Mouse (Mus musculus): ENCODE results near the gene Gm12248. TPM values are rescaled to one million over a fixed set of nuclear protein-coding genes. Genes with fewer than 3 reads are reported as not detected.
A peak's percentile ranks its signal among the peaks of the same experiment; 100 is the strongest.
"Not testable (repeated sequence)": the region's sequence is repeated elsewhere in the genome, so short reads cannot be mapped to it uniquely, and the experiment has no call there.

The Gm12248 gene
- polyA plus RNA-seq, 1 experiment from 2014 or later = not detected

GRCm38 (mm10) chr11:58062586-58062985 lies 30.3 kb downstream of the Gm12248 start:
- WGBS = 83% methylated on average over 4 of the region's 4 CpGs
- no peak overlapping the region for H3K9ac ChIP-seq (ENCODE audit: low read depth, low read length)
- H3K4me1 ChIP-seq (ENCODE audit: control insufficient read depth, insufficient read depth, low read length) = peaks cover 7% of the 10 kb centered on the region; the same call in 1 of the 2 replicates
- H3K36me3 ChIP-seq (ENCODE audit: control insufficient read depth, insufficient read depth, low read length) = peaks cover 24% of the 10 kb centered on the region
- no peak overlapping the region for H3K4me2 ChIP-seq (ENCODE audit: low read depth, low read length)
- ATAC-seq = no peak
- H3K9me3 ChIP-seq (ENCODE audit: control insufficient read depth, low read length) = no peaks in the 10 kb centered on the region
- H3K4me3 ChIP-seq (ENCODE audit: low read length) = no peak overlapping the region
- H3K27me3 ChIP-seq (replicated peaks; ENCODE audit: control insufficient read depth, insufficient read depth, low read length) = no peaks in the 10 kb centered on the region
- no peak overlapping the region for H3K27ac ChIP-seq (ENCODE audit: low read length)

- H3K9me3 ChIP-seq (ENCODE audit: control insufficient read depth, low read length); H3K27ac ChIP-seq (ENCODE audit: low read length); ATAC-seq; H3K4me1 ChIP-seq (ENCODE audit: control insufficient read depth, insufficient read depth, low read length); H3K4me2 ChIP-seq (ENCODE audit: low read depth, low read length); H3K9ac ChIP-seq (ENCODE audit: low read depth, low read length); H3K4me3 ChIP-seq (ENCODE audit: low read length); H3K27me3 ChIP-seq (replicated peaks; ENCODE audit: control insufficient read depth, insufficient read depth, low read length): not testable (repeated sequence)
- H3K36me3 ChIP-seq (ENCODE audit: control insufficient read depth, insufficient read depth, low read length) = peaks cover 27% of the 10 kb centered on the region
- WGBS = 91% methylated on average over 3 of the region's 4 CpGs
Observed at GRCm38 (mm10) chr11:58061218-58061617, 31.7 kb downstream of the Gm12248 start.

GRCm38 (mm10) chr11:58059752-58060151 lies 33.2 kb downstream of the Gm12248 start:
- ATAC-seq = peak; percentile 57

GRCm38 (mm10) chr11:58057455-58057854 lies 35.5 kb downstream of the Gm12248 start:
- Histone ChIP-seq H3K4me2 (ENCODE audit: low read depth, low read length) (no peak overlapping the region), H3K9ac (ENCODE audit: low read depth, low read length) (no peak overlapping the region), H3K27me3 (replicated peaks; ENCODE audit: control insufficient read depth, insufficient read depth, low read length) (no peaks in the 10 kb centered on the region), H3K36me3 (ENCODE audit: control insufficient read depth, insufficient read depth, low read length) (peaks cover 32% of the 10 kb centered on the region), H3K9me3 (ENCODE audit: control insufficient read depth, low read length) (no peaks in the 10 kb centered on the region), H3K4me1 (ENCODE audit: control insufficient read depth, insufficient read depth, low read length) (no peaks in the 10 kb centered on the region), H3K27ac (ENCODE audit: low read length) (no peak overlapping the region), H3K4me3 (ENCODE audit: low read length) (no peak overlapping the region)
- no peak for ATAC-seq
- 42% methylated on average over 6 of the region's 6 CpGs for WGBS

More at GRCm38 (mm10) chr11:58059752-58060151, 33.2 kb downstream of the Gm12248 start:
- H3K4me2 ChIP-seq (ENCODE audit: low read depth, low read length); H3K9ac ChIP-seq (ENCODE audit: low read depth, low read length); H3K9me3 ChIP-seq (ENCODE audit: control insufficient read depth, low read length); H3K4me3 ChIP-seq (ENCODE audit: low read length); H3K27ac ChIP-seq (ENCODE audit: low read length); H3K27me3 ChIP-seq (replicated peaks; ENCODE audit: control insufficient read depth, insufficient read depth, low read length); H3K4me1 ChIP-seq (ENCODE audit: control insufficient read depth, insufficient read depth, low read length): not testable (repeated sequence)
- peaks cover 27% of the 10 kb centered on the region for H3K36me3 ChIP-seq (ENCODE audit: control insufficient read depth, insufficient read depth, low read length)
- 83% methylated on average over 7 of the region's 7 CpGs for WGBS

- H3K4me3 ChIP-seq (ENCODE audit: low read length) = no peak overlapping the region
- 79% methylated on average over 4 of the region's 4 CpGs for WGBS
- peaks cover 23% of the 10 kb centered on the region; the same call in 1 of the 2 replicates for H3K36me3 ChIP-seq (ENCODE audit: control insufficient read depth, insufficient read depth, low read length)
- no peaks in the 10 kb centered on the region for H3K4me1 ChIP-seq (ENCODE audit: control insufficient read depth, insufficient read depth, low read length)
- H3K27me3 ChIP-seq (replicated peaks; ENCODE audit: control insufficient read depth, insufficient read depth, low read length) = no peaks in the 10 kb centered on the region
- ATAC-seq = no peak
- no peak overlapping the region for H3K4me2 ChIP-seq (ENCODE audit: low read depth, low read length)
- H3K9me3 ChIP-seq (ENCODE audit: control insufficient read depth, low read length) = no peaks in the 10 kb centered on the region
- no peak overlapping the region for H3K9ac ChIP-seq (ENCODE audit: low read depth, low read length)
- H3K27ac ChIP-seq (ENCODE audit: low read length) = no peak overlapping the region
Observed at GRCm38 (mm10) chr11:58046438-58046837, 46.5 kb downstream of the Gm12248 start.

- no peak for ATAC-seq
- Histone ChIP-seq H3K27ac (ENCODE audit: low read length) (no peak overlapping the region), H3K4me2 (ENCODE audit: low read depth, low read length) (no peak overlapping the region), H3K27me3 (replicated peaks; ENCODE audit: control insufficient read depth, insufficient read depth, low read length) (no peaks in the 10 kb centered on the region), H3K4me3 (ENCODE audit: low read length) (no peak overlapping the region), H3K36me3 (ENCODE audit: control insufficient read depth, insufficient read depth, low read length) (0 out of 2 replicates have a peak, but pooled peaks cover 4% of the 10 kb centered on the region), H3K9me3 (ENCODE audit: control insufficient read depth, low read length) (no peaks in the 10 kb centered on the region), H3K4me1 (ENCODE audit: control insufficient read depth, insufficient read depth, low read length) (peaks cover 8% of the 10 kb centered on the region; the same call in 1 of the 2 replicates), H3K9ac (ENCODE audit: low read depth, low read length) (no peak overlapping the region)
- WGBS = 84% methylated on average over 5 of the region's 5 CpGs
Observed at GRCm38 (mm10) chr11:58042861-58043431, 50.0 kb downstream of the Gm12248 start.

- Histone ChIP-seq H3K4me1 (ENCODE audit: control insufficient read depth, insufficient read depth, low read length) (peaks cover 9% of the 10 kb centered on the region), H3K9me3 (ENCODE audit: control insufficient read depth, low read length) (no peaks in the 10 kb centered on the region), H3K27me3 (replicated peaks; ENCODE audit: control insufficient read depth, insufficient read depth, low read length) (no peaks in the 10 kb centered on the region), H3K4me3 (ENCODE audit: low read length) (no peak overlapping the region), H3K9ac (ENCODE audit: low read depth, low read length) (no peak overlapping the region), H3K27ac (ENCODE audit: low read length) (no peak overlapping the region), H3K4me2 (ENCODE audit: low read depth, low read length) (no peak overlapping the region), H3K36me3 (ENCODE audit: control insufficient read depth, insufficient read depth, low read length) (0 out of 2 replicates have a peak, but pooled peaks cover 4% of the 10 kb centered on the region)
- ATAC-seq = peak; percentile 40
- 46% methylated on average over 1 of the region's 1 CpGs for WGBS
Observed at GRCm38 (mm10) chr11:58039027-58039426, 53.9 kb downstream of the Gm12248 start.

- H3K36me3 ChIP-seq (ENCODE audit: control insufficient read depth, insufficient read depth, low read length) = no peaks in the 10 kb centered on the region
- WGBS = 63% methylated on average over 3 of the region's 3 CpGs
- no peaks in the 10 kb centered on the region for H3K9me3 ChIP-seq (ENCODE audit: control insufficient read depth, low read length)
- no peak overlapping the region for H3K4me3 ChIP-seq (ENCODE audit: low read length)
- no peak overlapping the region for H3K27ac ChIP-seq (ENCODE audit: low read length)
- no peak overlapping the region for H3K4me2 ChIP-seq (ENCODE audit: low read depth, low read length)
- H3K27me3 ChIP-seq (replicated peaks; ENCODE audit: control insufficient read depth, insufficient read depth, low read length) = no peaks in the 10 kb centered on the region
- no peak overlapping the region for H3K9ac ChIP-seq (ENCODE audit: low read depth, low read length)
- no peak for ATAC-seq
- peaks cover 32% of the 10 kb centered on the region for H3K4me1 ChIP-seq (ENCODE audit: control insufficient read depth, insufficient read depth, low read length)
Observed at GRCm38 (mm10) chr11:58033635-58034034, 59.3 kb downstream of the Gm12248 start.

- no peak overlapping the region for H3K27ac ChIP-seq (ENCODE audit: low read length)
- no peak overlapping the region for H3K9ac ChIP-seq (ENCODE audit: low read depth, low read length)
- H3K4me3 ChIP-seq (ENCODE audit: low read length) = no peak overlapping the region
- no peak overlapping the region for H3K4me2 ChIP-seq (ENCODE audit: low read depth, low read length)
- no peaks in the 10 kb centered on the region for H3K27me3 ChIP-seq (replicated peaks; ENCODE audit: control insufficient read depth, insufficient read depth, low read length)
- H3K9me3 ChIP-seq (ENCODE audit: control insufficient read depth, low read length) = no peaks in the 10 kb centered on the region
- 67% methylated on average over 6 of the region's 6 CpGs for WGBS
- H3K36me3 ChIP-seq (ENCODE audit: control insufficient read depth, insufficient read depth, low read length) = no peaks in the 10 kb centered on the region
- peaks cover 40% of the 10 kb centered on the region for H3K4me1 ChIP-seq (ENCODE audit: control insufficient read depth, insufficient read depth, low read length)
- ATAC-seq = no peak
Observed at GRCm38 (mm10) chr11:58031176-58031575, 61.8 kb downstream of the Gm12248 start.

GRCm38 (mm10) chr11:58029869-58030268 lies 63.1 kb downstream of the Gm12248 start:
- H3K36me3 ChIP-seq (ENCODE audit: control insufficient read depth, insufficient read depth, low read length) = no peaks in the 10 kb centered on the region
- H3K27me3 ChIP-seq (replicated peaks; ENCODE audit: control insufficient read depth, insufficient read depth, low read length) = no peaks in the 10 kb centered on the region
- no peak overlapping the region for H3K4me3 ChIP-seq (ENCODE audit: low read length)
- 74% methylated on average over 2 of the region's 2 CpGs for WGBS
- no peak overlapping the region for H3K27ac ChIP-seq (ENCODE audit: low read length)
- H3K9ac ChIP-seq (ENCODE audit: low read depth, low read length) = no peak overlapping the region
- no peak overlapping the region for H3K4me2 ChIP-seq (ENCODE audit: low read depth, low read length)
- peaks cover 53% of the 10 kb centered on the region for H3K4me1 ChIP-seq (ENCODE audit: control insufficient read depth, insufficient read depth, low read length)
- H3K9me3 ChIP-seq (ENCODE audit: control insufficient read depth, low read length) = no peaks in the 10 kb centered on the region
- no peak for ATAC-seq
